Mouse (Mus musculus): ENCODE data around the gene Nkap. TPM values are rescaled to one million over a fixed set of nuclear protein-coding genes. Genes with fewer than 3 reads are reported as not detected.
"Not testable (repeated sequence)": the region's sequence is repeated elsewhere in the genome, so short reads cannot be mapped to it uniquely, and the experiment has no call there.

The Nkap gene
- polyA plus RNA-seq, 1 experiment from 2014 or later: 26.4 TPM

DNA sequence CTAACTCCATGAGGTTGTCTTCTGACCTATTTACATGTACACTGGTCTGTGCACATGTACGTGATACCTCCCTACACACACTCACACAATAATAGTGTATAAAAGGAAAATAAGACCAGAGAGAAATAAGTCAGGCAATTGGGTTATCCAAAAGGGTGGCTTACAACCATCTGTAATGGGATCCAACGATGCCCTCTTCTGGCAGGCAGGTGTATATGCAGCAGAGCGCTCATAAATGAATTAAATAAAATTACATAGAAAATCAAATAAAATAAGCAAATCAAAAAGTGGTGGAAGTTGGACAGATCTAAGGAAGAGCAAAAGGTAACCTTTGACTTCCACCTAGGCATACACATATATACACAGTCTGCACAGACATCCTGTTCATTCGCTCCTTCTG lies 31.2 kb downstream of the Nkap start:
- peak; percentile 4 for DNase-seq (ENCODE audit: low spot score)

- DNase-seq (ENCODE audit: low spot score): no peak
Measured at GRCm38 (mm10) chrX:37161169-37161568, 34.6 kb downstream of the Nkap start.

DNA sequence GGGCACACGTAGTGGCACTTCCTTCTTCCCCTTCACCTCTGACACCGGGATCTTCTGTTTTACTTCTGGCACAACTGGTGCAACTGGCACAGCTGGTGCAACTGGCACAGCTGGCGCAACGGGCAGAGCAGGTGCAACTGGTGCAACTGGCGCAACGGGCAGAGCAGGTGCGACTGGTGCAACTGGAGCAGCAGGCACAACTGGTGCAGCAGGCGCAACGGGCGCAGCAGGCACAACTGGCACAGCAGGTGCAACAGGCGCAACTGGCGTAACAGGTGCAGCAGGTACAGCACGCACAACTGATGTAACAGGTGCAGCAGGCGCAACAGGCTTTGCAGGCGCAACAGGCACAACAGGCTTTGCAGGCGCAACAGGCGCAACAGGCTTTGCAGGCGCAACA lies 36.5 kb downstream of the Nkap start:
- DNase-seq (ENCODE audit: low spot score): no peak

DNA sequence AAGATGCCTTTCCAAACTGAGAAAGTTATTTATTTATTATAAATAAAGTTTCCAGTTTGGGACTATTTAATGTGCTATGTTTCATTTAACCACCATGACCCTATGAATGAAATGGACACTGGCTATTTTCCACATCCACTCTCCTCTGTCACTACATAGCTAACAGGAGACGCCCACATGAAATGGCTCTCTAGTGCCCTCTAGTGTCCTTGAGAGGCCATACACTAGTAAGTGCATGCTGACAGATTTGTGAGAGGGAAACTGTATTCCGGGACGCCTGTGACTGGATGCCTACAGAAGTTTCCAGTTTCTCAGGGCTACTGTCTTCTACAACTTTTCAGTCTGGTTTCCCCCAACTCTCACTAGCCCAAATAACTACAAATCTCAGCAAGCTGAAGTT lies 40.5 kb downstream of the Nkap start:
- DNase-seq (ENCODE audit: low spot score): peak; percentile 42

- DNase-seq (ENCODE audit: low spot score): no peak
Measured at GRCm38 (mm10) chrX:37168742-37169141, 42.1 kb downstream of the Nkap start, which contains the start of gene Akap14. Gene Akap14, minus strand, starts transcription at chrX:37168842.

DNA sequence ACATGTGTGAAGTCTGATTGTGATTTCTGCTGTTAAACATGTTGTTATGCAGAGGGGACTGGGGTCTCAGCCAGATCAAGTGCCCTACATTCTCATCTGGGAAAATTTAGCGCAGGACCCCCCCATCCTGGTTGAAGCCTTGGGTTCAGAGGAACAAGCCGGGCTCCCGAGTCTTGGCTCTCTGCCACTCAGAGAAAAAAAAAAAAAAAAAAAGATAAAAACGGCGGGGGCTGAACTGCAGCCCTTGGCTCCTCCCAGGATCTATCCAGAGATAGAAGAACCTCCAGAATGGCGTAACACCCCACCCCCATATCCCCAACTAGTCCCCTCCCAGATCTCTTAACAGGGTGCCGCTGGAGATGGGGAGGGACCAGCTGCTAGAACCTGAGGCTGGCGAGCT lies 57.8 kb downstream of the Nkap start:
- DNase-seq (ENCODE audit: low spot score): not testable (repeated sequence)

- DNase-seq (ENCODE audit: low spot score): no peak
Measured at GRCm38 (mm10) chrX:37190755-37191104, 64.1 kb downstream of the Nkap start.

- peak; percentile 80 for DNase-seq (ENCODE audit: low spot score)
Measured at GRCm38 (mm10) chrX:37191105-37191743, 64.6 kb downstream of the Nkap start, which contains the start of the genes Ndufa1 and Rnf113a1. Gene Ndufa1, minus strand, starts transcription at chrX:37191163. Gene Rnf113a1, plus strand, starts transcription at chrX:37191245.

DNA sequence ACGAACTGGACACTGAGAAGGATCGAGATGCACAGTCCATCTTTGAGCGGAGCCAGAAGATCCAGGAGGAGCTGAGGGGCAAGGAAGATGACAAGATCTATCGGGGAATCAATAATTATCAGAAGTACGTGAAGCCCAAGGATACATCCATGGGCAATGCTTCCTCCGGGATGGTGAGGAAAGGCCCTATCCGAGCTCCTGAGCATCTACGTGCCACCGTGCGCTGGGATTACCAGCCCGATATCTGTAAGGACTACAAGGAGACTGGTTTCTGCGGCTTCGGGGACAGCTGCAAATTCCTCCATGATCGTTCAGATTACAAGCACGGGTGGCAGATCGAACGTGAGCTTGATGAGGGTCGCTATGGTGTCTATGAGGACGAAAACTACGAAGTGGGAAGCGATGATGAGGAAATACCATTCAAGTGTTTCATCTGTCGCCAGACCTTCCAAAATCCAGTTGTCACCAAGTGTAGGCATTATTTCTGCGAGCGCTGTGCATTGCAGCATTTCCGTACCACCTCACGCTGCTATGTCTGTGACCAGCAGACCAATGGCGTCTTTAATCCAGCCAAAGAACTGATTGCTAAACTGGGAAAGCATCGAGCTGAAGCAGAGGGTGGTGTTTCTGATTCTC lies 65.3 kb downstream of the Nkap start:
- DNase-seq (ENCODE audit: low spot score): no peak

GRCm38 (mm10) chrX:37198676-37199075 lies 72.1 kb downstream of the Nkap start:
- no peak for DNase-seq (ENCODE audit: low spot score)

Other genes starting within 250 kb of the Nkap start
- 2.5 TPM in 2 replicates for gene Nkrf, start 223.9 kb upstream of the Nkap start, polyA plus RNA-seq (2015; fragmentation: Nextera tagmentation; extraction: Ambion mirVana)
- gene Sept6, start 135.0 kb upstream of the Nkap start, polyA plus RNA-seq (2015; fragmentation: Nextera tagmentation; extraction: Ambion mirVana): 96.3 and 112 TPM in 2 replicates
- 0.59 and 1.0 TPM in 2 replicates for gene Sowahd, start 78.0 kb upstream of the Nkap start, polyA plus RNA-seq (2015; fragmentation: Nextera tagmentation; extraction: Ambion mirVana)
- 905 and 976 TPM in 2 replicates for gene Rpl39, start 41.4 kb upstream of the Nkap start, polyA plus RNA-seq (2015; fragmentation: Nextera tagmentation; extraction: Ambion mirVana)
- gene Upf3b, start 16.5 kb upstream of the Nkap start, polyA plus RNA-seq (2015; fragmentation: Nextera tagmentation; extraction: Ambion mirVana): 21.7 and 25.0 TPM in 2 replicates
- gene Akap14, start 42.0 kb downstream of the Nkap start, polyA plus RNA-seq (2015; fragmentation: Nextera tagmentation; extraction: Ambion mirVana): 0.17 TPM in 1 of 2 replicates, not detected in the other
- 690 and 722 TPM in 2 replicates for gene Ndufa1, start 64.4 kb downstream of the Nkap start, polyA plus RNA-seq (2015; fragmentation: Nextera tagmentation; extraction: Ambion mirVana)
- 16.7 and 17.5 TPM in 2 replicates for gene Rnf113a1, start 64.5 kb downstream of the Nkap start, polyA plus RNA-seq (2015; fragmentation: Nextera tagmentation; extraction: Ambion mirVana)
- gene Gm9, start 84.2 kb downstream of the Nkap start, polyA plus RNA-seq (2015; fragmentation: Nextera tagmentation; extraction: Ambion mirVana): not detected in 2 replicates
- gene Rhox1, start 95.5 kb downstream of the Nkap start, polyA plus RNA-seq (2015; fragmentation: Nextera tagmentation; extraction: Ambion mirVana): not detected in 2 replicates
- gene Rhox2a, start 118.2 kb downstream of the Nkap start, polyA plus RNA-seq (2015; fragmentation: Nextera tagmentation; extraction: Ambion mirVana): not detected in 2 replicates
- not detected in 2 replicates for gene Rhox3a, start 123.1 kb downstream of the Nkap start, polyA plus RNA-seq (2015; fragmentation: Nextera tagmentation; extraction: Ambion mirVana)
- 0.10 TPM in 1 of 2 replicates, not detected in the other for gene Rhox4a, start 138.5 kb downstream of the Nkap start, polyA plus RNA-seq (2015; fragmentation: Nextera tagmentation; extraction: Ambion mirVana)

Measured in thymus, postnatal 0 days (tissue).